Mouse (Mus musculus) G1E (cell line): Measurements from ENCODE around the gene Myh11.

ENCODE experiments used
- CTCF ChIP-seq: IDR thresholded peaks from 2 replicates; pipeline ENCODE4 v1.5.1; 2012; ENCODE audit warnings: low read depth, low read length, inconsistent platforms, mixed read lengths
- GATA1 ChIP-seq: IDR thresholded peaks from 2 replicates; pipeline ENCODE4 v1.6.1; 2012; ENCODE audit warnings: borderline replicate concordance, low read length, inconsistent platforms, mixed read lengths
- POLR2AphosphoS5 ChIP-seq: IDR thresholded peaks from 2 replicates; pipeline ENCODE4 v1.6.1; 2012; ENCODE audit warnings: low read depth, low read length, inconsistent platforms; ENCODE audit not compliant: insufficient replicate concordance
- TAL1 ChIP-seq: conservative IDR thresholded peaks from 2 replicates; pipeline ENCODE4 v1.6.1; 2012; ENCODE audit warnings: low read depth, low read length, inconsistent platforms, mixed read lengths

GRCm38 (mm10) chr16:14265203-14265920 lies 25.8 kb downstream of the Myh11 start:
- TF ChIP-seq CTCF: no peak
- TF ChIP-seq TAL1: no peak
- TF ChIP-seq GATA1: no peak
- TF ChIP-seq POLR2AphosphoS5: no peak
